Mouse (Mus musculus) MEL (cell line): ENCODE measurements around the gene Zfp426.

Source experiments
- CTCF ChIP-seq, 3 experiments: IDR thresholded peaks in 2 of 3; conservative IDR thresholded peaks in 1 of 3; 2 replicates each; pipeline ENCODE4 v1.5.1; 2011 to 2012; ENCODE audit warnings: low read length in 3 of 3, low read depth in 2 of 3, mild to moderate bottlenecking in 2 of 3, improper control_type of control experiment in 1 of 3, inconsistent platforms in 1 of 3, mixed read lengths in 1 of 3, moderate library complexity in 1 of 3; ENCODE audit not compliant: control insufficient read depth in 1 of 3, insufficient read depth in 1 of 3, poor library complexity in 1 of 3, severe bottlenecking in 1 of 3
- RAD21 ChIP-seq: IDR thresholded peaks from 2 replicates; pipeline ENCODE4 v1.6.1; 2011; ENCODE audit warnings: mild to moderate bottlenecking, low read depth, low read length, improper control_type of control experiment

GRCm38 (mm10) chr9:20493281-20493680 lies 735 bp upstream of the Zfp426 start:
- TF ChIP-seq CTCF (IDR thresholded peaks at IDR 0.05 in 2 of 3, conservative IDR thresholded peaks at IDR 0.05 in 1 of 3; ENCODE audit: control insufficient read depth in 1 of 3, insufficient read depth in 1 of 3, low read depth in 2 of 3, low read length in 3 of 3, poor library complexity in 1 of 3, severe bottlenecking in 1 of 3) (peak in 1 of 3 experiments; percentile 53; a peak in 2 of 6 replicates), RAD21 (peak; percentile 53)
